Mouse (Mus musculus): ENCODE results near the gene Ldhd. TPM values are rescaled to one million over a fixed set of nuclear protein-coding genes. Genes with fewer than 3 reads are reported as not detected.
A peak's percentile ranks its signal among the peaks of the same experiment; 100 is the strongest.

The Ldhd gene
- polyA plus RNA-seq, 1 experiment: 24.4 TPM

DNA sequence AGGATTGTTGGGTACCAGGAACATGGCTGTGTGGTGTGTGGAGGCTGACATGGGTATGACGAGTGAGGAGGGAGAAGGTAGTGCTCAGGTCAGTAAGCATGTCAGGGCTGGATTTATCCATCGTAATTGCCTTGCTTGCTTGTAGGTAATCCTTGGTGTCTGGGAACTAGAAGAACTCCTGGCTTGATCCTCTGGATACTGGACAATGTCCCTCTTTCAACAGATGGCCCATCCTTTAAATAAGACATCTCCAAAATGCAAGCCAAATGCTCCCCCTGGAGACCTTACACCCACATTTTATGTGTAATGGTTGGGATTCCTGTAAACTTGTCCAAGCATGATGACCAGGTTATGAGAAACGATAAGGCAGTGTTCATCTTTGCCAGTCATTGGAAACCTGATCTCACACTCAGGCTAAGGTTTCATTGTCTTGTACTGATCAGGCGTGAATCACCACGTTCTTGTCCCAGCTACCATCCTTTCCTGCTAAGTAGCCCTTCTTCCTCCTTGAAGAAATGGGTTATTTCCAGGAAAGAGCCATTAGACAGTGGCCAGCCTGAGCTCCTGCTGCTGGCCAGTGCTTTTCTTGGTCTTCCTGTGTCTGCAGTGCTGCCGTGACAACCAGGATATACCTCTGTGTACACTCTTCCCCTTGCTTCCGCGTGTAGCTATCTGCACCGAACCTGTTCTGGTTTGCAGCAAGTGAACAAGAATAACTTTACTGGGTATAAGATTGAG, 30.3 kb downstream of the Ldhd start:
- TF ChIP-seq POLR2A (IDR thresholded peaks at IDR 0.05; ENCODE audit: borderline replicate concordance, insufficient read depth, low read length) (no peak), CTCF (IDR thresholded peaks at IDR 0.05; ENCODE audit: borderline replicate concordance, insufficient read depth, low read depth, low read length) (no peak)
- no peak overlapping the region for H3K27ac ChIP-seq (ENCODE audit: insufficient read depth, low read length)
- DNase-seq: peak in 1 of 2 experiments; percentile 64
- peaks cover 27% of the 10 kb centered on the region for H3K4me1 ChIP-seq (ENCODE audit: control insufficient read depth, insufficient read depth, low read length)
- no peaks in the 10 kb centered on the region for H3K27me3 ChIP-seq (ENCODE audit: control insufficient read depth, insufficient read depth, low read length)
- WGBS: 52% methylated on average over 9 of the region's 9 CpGs
- no peak overlapping the region for H3K4me3 ChIP-seq (replicated peaks; ENCODE audit: insufficient read depth, low read depth, low read length)

DNA sequence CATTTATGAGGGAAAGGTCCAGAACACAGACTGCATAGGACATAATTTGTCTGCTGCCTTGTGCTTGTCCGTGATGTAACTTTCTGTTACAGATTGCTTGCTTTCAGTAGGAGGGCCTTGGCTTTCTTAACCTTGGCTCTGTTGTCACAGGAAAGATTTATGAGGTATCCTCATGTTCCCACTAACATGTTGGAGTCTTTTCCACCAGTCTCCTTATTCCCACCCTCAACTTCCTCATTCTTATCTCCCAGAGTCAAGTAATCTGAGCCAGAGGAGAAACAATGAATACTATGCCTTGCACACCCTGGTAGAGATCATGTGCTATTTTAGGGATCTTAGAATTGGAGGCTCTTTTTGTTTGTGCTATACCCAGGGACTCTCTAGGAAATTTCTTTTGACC, 32.9 kb downstream of the Ldhd start:
- 90% methylated on average over 1 of the region's 1 CpGs for WGBS
- H3K4me1 ChIP-seq (ENCODE audit: control insufficient read depth, insufficient read depth, low read length): peaks cover 38% of the 10 kb centered on the region
- H3K27me3 ChIP-seq (ENCODE audit: control insufficient read depth, insufficient read depth, low read length): no peaks in the 10 kb centered on the region
- TF ChIP-seq CTCF (IDR thresholded peaks at IDR 0.05; ENCODE audit: borderline replicate concordance, insufficient read depth, low read depth, low read length) (no peak), POLR2A (IDR thresholded peaks at IDR 0.05; ENCODE audit: borderline replicate concordance, insufficient read depth, low read length) (no peak)
- DNase-seq: no peak
- no peak overlapping the region for H3K4me3 ChIP-seq (replicated peaks; ENCODE audit: insufficient read depth, low read depth, low read length)
- no peak overlapping the region for H3K27ac ChIP-seq (ENCODE audit: insufficient read depth, low read length)

DNA sequence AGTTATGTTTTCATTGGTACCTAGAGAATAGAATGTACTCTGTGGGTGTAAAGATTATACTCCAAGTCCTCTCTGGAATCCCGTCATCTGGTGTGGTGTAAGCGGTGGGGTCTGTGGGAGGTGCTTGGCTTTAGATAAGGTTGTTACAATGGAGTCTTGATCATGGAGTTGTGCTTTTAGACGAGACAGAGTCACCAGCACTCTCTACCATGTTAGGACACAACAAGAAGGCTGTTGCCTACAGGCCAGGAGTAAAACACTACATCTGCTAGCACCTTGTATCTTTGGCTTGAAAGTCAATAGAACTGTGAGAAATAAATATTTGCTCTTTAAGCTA, 33.7 kb downstream of the Ldhd start:
- no peak for DNase-seq
- TF ChIP-seq CTCF (IDR thresholded peaks at IDR 0.05; ENCODE audit: borderline replicate concordance, insufficient read depth, low read depth, low read length): no peak
- peaks cover 39% of the 10 kb centered on the region for H3K4me1 ChIP-seq (ENCODE audit: control insufficient read depth, insufficient read depth, low read length)
- H3K4me3 ChIP-seq (replicated peaks; ENCODE audit: insufficient read depth, low read depth, low read length): no peak overlapping the region
- H3K27me3 ChIP-seq (ENCODE audit: control insufficient read depth, insufficient read depth, low read length): no peaks in the 10 kb centered on the region
- 81% methylated on average over 3 of the region's 3 CpGs for WGBS
- no peak overlapping the region for H3K27ac ChIP-seq (ENCODE audit: insufficient read depth, low read length)

DNA sequence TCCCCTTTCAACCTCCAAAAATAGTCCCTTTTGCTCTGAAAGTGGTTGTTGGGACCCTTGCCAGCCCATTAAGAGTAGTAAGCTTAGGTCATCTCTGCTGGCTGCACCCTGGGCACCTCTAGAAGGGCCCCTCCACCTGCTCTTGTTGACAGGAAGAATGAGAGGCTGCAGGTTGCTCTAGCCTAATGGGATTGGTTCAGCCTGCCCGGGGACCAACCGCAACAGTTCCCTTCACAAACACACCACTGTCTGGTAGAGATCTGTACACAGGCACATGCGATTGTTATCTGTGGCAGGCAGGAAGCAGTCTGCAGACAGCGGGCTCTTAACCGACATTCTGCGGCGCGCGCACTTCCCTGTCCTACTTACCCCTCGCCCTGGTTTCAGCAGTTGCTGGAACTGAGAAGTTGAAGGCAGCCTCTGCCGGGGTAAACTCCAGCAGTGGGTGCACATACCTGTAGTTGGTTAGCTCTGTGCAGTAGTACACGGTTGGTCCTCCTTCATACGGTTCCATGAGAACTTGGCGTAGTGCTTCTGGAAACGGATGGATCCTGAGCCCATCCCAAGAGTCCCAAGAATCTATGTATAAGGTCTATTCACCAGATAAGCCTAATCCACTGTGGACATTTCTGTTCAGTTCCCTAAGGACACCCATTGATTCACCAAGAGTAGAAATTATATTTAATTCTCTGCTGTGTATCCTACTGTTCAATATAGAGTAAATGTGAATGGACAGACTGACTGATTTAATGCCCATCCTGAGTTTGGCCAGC, 34.3 kb downstream of the Ldhd start:
- no peak overlapping the region for H3K4me3 ChIP-seq (replicated peaks; ENCODE audit: insufficient read depth, low read depth, low read length)
- peak in 1 of 2 experiments; percentile 18 for DNase-seq
- H3K27ac ChIP-seq (ENCODE audit: insufficient read depth, low read length): peak overlapping the region; percentile 14; the same call in 1 of the 2 replicates
- H3K27me3 ChIP-seq (ENCODE audit: control insufficient read depth, insufficient read depth, low read length): no peaks in the 10 kb centered on the region
- 84% methylated on average over 15 of the region's 15 CpGs for WGBS
- peaks cover 43% of the 10 kb centered on the region for H3K4me1 ChIP-seq (ENCODE audit: control insufficient read depth, insufficient read depth, low read length)
- TF ChIP-seq CTCF (IDR thresholded peaks at IDR 0.05; ENCODE audit: borderline replicate concordance, insufficient read depth, low read depth, low read length) (no peak), POLR2A (IDR thresholded peaks at IDR 0.05; ENCODE audit: borderline replicate concordance, insufficient read depth, low read length) (no peak)

DNA sequence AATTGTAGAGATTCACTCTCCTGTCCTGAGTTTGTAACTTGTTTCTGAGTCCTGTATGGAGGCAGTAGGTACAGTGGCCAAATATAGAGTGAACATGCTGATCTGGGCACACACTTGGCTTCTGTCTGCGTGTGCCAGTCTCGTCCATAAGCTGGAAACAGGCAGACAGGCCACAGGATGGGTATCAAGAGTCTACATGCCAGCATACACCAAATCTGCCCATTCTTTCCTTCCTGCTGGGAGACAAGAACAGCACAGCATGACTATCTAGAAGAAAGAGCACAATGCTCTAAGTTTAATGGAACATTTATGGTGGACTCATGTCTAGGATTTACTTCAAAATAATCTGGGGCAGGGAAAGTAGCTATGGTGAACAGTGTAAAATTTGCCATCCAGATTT, 35.2 kb downstream of the Ldhd start:
- Histone ChIP-seq H3K27me3 (ENCODE audit: control insufficient read depth, insufficient read depth, low read length) (no peaks in the 10 kb centered on the region), H3K4me3 (replicated peaks; ENCODE audit: insufficient read depth, low read depth, low read length) (no peak overlapping the region), H3K4me1 (ENCODE audit: control insufficient read depth, insufficient read depth, low read length) (peaks cover 42% of the 10 kb centered on the region), H3K27ac (ENCODE audit: insufficient read depth, low read length) (0 out of 2 replicates have a peak overlapping the region, but pooled peaks have one; percentile 55)
- WGBS: 12% methylated on average over 2 of the region's 2 CpGs
- no peak for TF ChIP-seq CTCF (IDR thresholded peaks at IDR 0.05; ENCODE audit: borderline replicate concordance, insufficient read depth, low read depth, low read length)
- DNase-seq: peak in 1 of 2 experiments; percentile 59

DNA sequence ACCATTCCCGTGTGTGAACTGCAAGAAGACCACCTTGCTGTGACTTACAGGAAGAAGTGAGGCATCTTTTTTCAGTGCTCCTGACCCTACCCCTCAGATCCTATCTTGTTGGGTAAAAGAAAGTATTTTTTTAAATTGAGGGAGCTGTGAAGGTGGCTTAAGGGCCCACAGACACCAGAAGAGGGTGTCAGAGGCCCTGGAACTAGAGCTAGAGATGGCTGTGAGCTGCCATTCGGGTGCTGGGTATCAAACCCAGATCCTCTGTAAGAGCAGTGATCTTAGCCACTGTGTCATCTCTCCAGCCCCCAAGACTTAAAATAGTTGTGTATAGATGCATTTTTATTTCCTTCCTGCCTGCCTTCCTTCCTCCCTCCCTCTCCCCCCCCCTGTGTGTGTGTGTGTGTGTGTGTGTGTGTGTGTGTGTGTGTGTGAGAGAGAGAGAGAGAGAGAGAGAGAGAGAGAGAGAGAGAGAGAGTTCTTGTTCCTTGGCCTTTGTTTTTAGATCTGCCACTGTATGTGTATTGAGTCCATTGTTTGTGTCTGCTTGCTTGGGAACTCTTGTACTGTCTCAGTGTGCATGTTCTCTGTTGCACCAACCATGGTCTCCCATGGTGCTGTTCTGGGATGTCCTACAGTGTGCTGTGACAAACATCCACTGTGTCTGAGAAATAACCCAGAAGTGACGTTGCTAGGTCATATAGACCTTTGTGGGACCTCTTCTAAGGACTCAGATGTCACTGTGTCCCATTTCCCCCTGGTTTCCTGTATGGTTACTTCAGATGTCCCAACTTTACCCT, 35.9 kb downstream of the Ldhd start:
- Histone ChIP-seq H3K4me1 (ENCODE audit: control insufficient read depth, insufficient read depth, low read length) (peaks cover 36% of the 10 kb centered on the region), H3K4me3 (replicated peaks; ENCODE audit: insufficient read depth, low read depth, low read length) (no peak overlapping the region)
- WGBS: 83% methylated on average over 3 of the region's 3 CpGs

DNA sequence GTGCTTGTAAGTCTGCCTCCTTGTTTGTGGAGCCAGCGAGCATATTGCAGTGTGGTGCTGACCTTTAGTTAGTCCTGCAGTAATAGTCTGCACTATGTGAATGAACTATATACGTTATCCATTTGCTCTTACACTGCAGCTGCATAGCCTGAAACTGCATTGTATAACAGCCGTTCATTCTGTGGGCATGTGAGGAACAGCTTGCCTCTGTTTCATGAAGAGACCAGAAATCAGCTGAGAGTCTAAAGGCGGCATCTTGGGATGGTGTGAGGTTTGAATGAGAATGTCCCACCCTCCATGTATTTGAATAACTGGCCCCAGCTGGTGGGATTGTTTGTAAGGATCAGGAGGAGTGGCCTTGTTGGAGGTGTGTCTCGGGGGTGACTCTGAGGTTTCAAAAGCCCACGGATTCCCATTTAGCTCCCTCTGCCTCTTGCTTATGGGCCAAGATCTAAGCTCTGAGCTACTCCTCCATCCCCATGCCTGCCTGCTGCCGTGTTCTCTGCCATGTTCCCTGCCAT, 37.7 kb downstream of the Ldhd start:
- WGBS: 84% methylated on average over 7 of the region's 7 CpGs
- H3K27ac ChIP-seq (ENCODE audit: insufficient read depth, low read length): no peak overlapping the region
- no peaks in the 10 kb centered on the region for H3K27me3 ChIP-seq (ENCODE audit: control insufficient read depth, insufficient read depth, low read length)
- DNase-seq: no peak
- no peak overlapping the region for H3K4me3 ChIP-seq (replicated peaks; ENCODE audit: insufficient read depth, low read depth, low read length)
- no peak for TF ChIP-seq POLR2A (IDR thresholded peaks at IDR 0.05; ENCODE audit: borderline replicate concordance, insufficient read depth, low read length)
- no peak for TF ChIP-seq CTCF (IDR thresholded peaks at IDR 0.05; ENCODE audit: borderline replicate concordance, insufficient read depth, low read depth, low read length)
- H3K4me1 ChIP-seq (ENCODE audit: control insufficient read depth, insufficient read depth, low read length): peaks cover 36% of the 10 kb centered on the region

More for the DNA sequence above, 35.9 kb downstream of the Ldhd start:
- TF ChIP-seq CTCF (IDR thresholded peaks at IDR 0.05; ENCODE audit: borderline replicate concordance, insufficient read depth, low read depth, low read length): no peak
- DNase-seq: no peak
- Histone ChIP-seq H3K27me3 (ENCODE audit: control insufficient read depth, insufficient read depth, low read length) (no peaks in the 10 kb centered on the region), H3K27ac (ENCODE audit: insufficient read depth, low read length) (0 out of 2 replicates have a peak overlapping the region, but pooled peaks have one; percentile 2)
